Mouse (Mus musculus): ENCODE data around the gene Spryd3. TPM values are rescaled to one million over a fixed set of nuclear protein-coding genes. Genes with fewer than 3 reads are reported as not detected.

Gene Spryd3
- polyA plus RNA-seq, 1 experiment, result 46.6 TPM

DNA sequence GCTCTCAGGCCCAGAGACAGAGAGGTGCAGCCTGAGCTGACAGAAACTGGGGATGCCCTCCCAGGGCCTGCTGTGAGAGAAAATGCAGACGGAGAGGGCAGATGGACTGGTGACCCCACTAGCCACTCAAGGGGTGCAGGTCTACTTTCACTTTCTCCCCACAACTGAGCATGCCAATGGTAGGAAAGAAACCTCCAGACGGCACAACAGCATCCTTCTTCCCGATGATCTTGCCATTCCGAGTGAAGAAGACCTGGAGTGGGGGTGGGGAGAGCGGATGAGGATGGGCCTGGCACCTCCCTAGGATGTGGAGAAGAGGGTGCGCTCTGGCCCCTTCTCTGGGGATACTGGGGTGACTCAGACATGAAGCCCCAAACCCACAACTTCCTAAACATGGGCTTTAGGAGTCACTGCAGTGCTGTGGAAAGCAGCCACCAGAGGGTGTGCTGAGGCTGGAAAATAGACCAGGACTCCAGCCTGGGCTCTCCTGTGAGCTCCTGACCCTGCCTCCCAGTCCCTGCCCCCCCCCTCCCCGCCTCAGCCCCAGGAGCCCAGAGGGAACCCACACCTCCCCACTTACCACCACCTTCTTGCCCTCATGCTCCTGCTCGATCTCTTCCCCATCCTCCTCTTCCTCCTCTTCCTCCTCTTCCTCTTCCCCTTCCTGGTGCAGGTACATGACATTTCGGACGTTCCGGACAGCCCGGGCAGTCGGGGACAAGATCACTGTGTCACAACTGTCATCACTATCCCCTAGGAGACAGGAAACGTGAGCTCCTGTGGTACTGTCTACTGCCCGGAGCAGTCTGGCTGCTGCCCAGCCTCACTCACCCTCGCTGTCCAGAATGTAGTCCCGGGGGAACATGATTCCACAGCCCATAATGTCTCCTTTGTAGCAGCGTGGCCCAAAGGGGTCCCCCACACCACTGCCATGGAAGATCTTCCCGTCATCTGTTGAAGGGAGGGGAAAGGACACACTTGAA lies 18.3 kb downstream of the Spryd3 start:
- H3K4me3 ChIP-seq (ENCODE audit: control insufficient read depth, low read depth, low read length), result peak overlapping the region; percentile 68
- no peak overlapping the region for H3K27ac ChIP-seq (ENCODE audit: control insufficient read depth, insufficient read depth, low read depth, low read length)
- TF ChIP-seq CTCF (IDR thresholded peaks at IDR 0.05; ENCODE audit: control insufficient read depth, insufficient read depth, insufficient replicate concordance, low read depth, low read length), result peak; percentile 25; the same call in 1 of the 2 replicates
- TF ChIP-seq POLR2A (IDR thresholded peaks at IDR 0.05; ENCODE audit: control insufficient read depth, low read depth, low read length), result no peak
- no peaks in the 10 kb centered on the region for H3K36me3 ChIP-seq (ENCODE audit: control insufficient read depth, insufficient read depth, low read length)
- H3K27me3 ChIP-seq (ENCODE audit: control insufficient read depth, insufficient read depth, low read length), result no peaks in the 10 kb centered on the region
- H3K4me1 ChIP-seq (ENCODE audit: control insufficient read depth, insufficient read depth, low read length), result peaks cover 3% of the 10 kb centered on the region

DNA sequence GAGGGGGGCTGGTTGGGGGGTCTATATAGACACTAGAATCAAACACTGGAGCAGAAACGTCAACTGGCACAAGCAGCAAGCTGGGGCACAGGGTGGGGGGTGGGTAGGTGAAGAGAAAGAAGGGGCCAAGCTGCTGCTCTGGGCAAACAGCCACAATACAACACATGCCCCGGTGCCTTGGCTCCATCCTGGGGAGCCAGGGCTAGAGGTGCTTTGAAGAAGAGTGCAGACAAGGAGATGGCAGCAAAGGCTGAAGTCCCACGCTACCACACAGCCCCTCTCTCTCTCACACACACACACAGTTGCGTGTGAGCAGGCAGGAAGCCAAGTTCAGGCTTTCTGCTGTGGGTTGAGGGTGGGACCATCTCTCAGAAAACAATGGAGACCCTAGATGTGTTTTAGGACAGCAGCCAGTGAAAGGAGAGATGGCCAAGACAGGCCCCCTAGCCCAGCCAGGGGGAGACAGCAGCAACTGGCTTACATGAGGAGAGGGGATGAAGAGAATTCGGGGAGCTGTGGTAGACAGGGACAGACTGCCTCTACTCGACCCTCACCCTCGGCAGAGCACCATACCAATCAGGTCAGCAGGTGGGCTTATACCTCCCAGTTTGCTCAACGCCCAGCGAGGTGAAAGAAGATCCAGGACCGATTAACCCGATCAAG lies 19.1 kb downstream of the Spryd3 start:
- peaks cover 3% of the 10 kb centered on the region for H3K4me1 ChIP-seq (ENCODE audit: control insufficient read depth, insufficient read depth, low read length)
- no peaks in the 10 kb centered on the region for H3K36me3 ChIP-seq (ENCODE audit: control insufficient read depth, insufficient read depth, low read length)
- no peak overlapping the region for H3K27ac ChIP-seq (ENCODE audit: control insufficient read depth, insufficient read depth, low read depth, low read length)
- TF ChIP-seq POLR2A (IDR thresholded peaks at IDR 0.05; ENCODE audit: control insufficient read depth, low read depth, low read length) (no peak; the same call in 1 of the 2 replicates), CTCF (IDR thresholded peaks at IDR 0.05; ENCODE audit: control insufficient read depth, insufficient read depth, insufficient replicate concordance, low read depth, low read length) (peak; percentile 6; the same call in 1 of the 2 replicates)
- no peaks in the 10 kb centered on the region for H3K27me3 ChIP-seq (ENCODE audit: control insufficient read depth, insufficient read depth, low read length)
- peak overlapping the region; percentile 68 for H3K4me3 ChIP-seq (ENCODE audit: control insufficient read depth, low read depth, low read length)

DNA sequence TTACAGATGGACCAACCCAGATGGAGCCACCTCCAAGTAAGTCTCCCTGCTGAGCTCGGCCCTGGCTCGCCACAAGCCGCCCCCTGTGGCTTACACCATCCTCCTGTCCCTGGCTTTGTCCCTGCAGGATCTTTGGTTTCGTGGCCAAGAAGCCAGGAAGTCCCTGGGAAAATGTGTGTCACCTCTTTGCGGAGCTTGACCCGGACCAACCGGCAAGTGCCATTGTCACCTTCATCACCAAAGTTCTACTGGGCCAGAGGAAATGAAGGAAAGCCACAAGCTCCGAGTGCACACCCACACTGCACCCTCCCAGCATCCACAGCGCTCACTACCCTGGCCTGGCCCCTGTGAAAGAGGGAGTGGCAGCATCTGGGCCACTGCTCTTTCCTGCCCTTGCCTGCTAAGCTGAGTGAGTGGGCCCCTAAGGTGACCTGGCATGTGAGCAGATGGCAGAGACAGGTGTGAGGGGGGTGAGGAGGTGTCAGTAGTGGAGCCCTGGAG lies 20.3 kb downstream of the Spryd3 start:
- Histone ChIP-seq H3K36me3 (ENCODE audit: control insufficient read depth, insufficient read depth, low read length) (no peaks in the 10 kb centered on the region), H3K4me3 (ENCODE audit: control insufficient read depth, low read depth, low read length) (no peak overlapping the region), H3K27me3 (ENCODE audit: control insufficient read depth, insufficient read depth, low read length) (no peaks in the 10 kb centered on the region), H3K27ac (ENCODE audit: control insufficient read depth, insufficient read depth, low read depth, low read length) (no peak overlapping the region), H3K4me1 (ENCODE audit: control insufficient read depth, insufficient read depth, low read length) (peaks cover 3% of the 10 kb centered on the region)
- no peak for TF ChIP-seq CTCF (IDR thresholded peaks at IDR 0.05; ENCODE audit: control insufficient read depth, insufficient read depth, insufficient replicate concordance, low read depth, low read length)
- TF ChIP-seq POLR2A (IDR thresholded peaks at IDR 0.05; ENCODE audit: control insufficient read depth, low read depth, low read length), result no peak

DNA sequence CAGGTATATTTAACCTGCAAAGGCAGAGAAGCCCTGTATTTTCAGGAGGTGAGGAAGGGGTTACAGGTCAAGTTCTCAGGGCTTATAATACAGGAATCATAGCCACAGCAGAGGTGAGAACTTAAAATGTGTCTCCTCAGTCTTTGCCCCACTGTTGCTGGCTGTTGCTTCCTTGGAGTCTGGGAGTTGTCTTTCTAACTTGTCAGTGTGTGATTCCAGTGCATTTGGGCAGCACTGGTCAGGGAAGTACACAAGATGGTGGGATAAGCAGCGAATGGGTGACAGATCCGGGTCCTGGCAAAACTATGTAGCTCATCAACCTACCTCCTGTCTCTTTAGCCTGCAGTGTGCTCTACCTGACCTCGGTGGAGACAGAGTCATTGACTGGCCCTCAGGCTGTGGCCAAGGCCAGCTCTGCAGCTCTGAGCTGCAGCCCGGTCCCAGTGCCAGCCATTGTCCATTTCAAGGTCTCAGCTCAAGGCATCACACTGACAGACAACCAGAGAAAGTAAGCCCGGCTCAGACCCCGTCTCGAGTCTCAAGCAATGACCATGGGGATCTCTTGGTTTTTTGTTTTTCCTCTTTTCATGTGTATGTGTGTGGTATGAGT lies 21.3 kb downstream of the Spryd3 start:
- no peak overlapping the region for H3K4me3 ChIP-seq (ENCODE audit: control insufficient read depth, low read depth, low read length)
- TF ChIP-seq CTCF (IDR thresholded peaks at IDR 0.05; ENCODE audit: control insufficient read depth, insufficient read depth, insufficient replicate concordance, low read depth, low read length) (no peak), POLR2A (IDR thresholded peaks at IDR 0.05; ENCODE audit: control insufficient read depth, low read depth, low read length) (no peak)
- no peaks in the 10 kb centered on the region for H3K27me3 ChIP-seq (ENCODE audit: control insufficient read depth, insufficient read depth, low read length)
- no peak overlapping the region for H3K27ac ChIP-seq (ENCODE audit: control insufficient read depth, insufficient read depth, low read depth, low read length)
- no peaks in the 10 kb centered on the region for H3K36me3 ChIP-seq (ENCODE audit: control insufficient read depth, insufficient read depth, low read length)
- H3K4me1 ChIP-seq (ENCODE audit: control insufficient read depth, insufficient read depth, low read length), result peaks cover 3% of the 10 kb centered on the region

DNA sequence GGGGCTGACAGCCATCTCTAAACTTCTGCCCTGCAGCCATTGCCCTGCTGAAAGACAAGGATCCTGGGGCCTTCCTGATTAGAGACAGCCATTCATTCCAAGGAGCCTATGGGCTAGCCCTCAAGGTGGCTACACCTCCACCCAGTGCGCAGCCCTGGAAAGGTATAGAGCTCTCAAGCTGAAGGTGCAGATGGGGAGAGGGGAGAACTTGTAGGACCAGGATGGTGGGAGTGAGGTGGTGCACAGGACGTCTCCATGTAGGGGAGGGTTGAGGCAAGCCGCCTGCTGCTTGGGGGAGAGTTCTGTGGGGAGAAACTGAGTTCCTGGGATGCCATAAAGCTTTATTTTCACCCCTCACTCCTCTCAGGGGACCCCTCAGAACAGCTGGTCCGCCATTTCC lies 22.4 kb downstream of the Spryd3 start:
- no peak overlapping the region for H3K27ac ChIP-seq (ENCODE audit: control insufficient read depth, insufficient read depth, low read depth, low read length)
- no peaks in the 10 kb centered on the region for H3K36me3 ChIP-seq (ENCODE audit: control insufficient read depth, insufficient read depth, low read length)
- no peak overlapping the region for H3K4me3 ChIP-seq (ENCODE audit: control insufficient read depth, low read depth, low read length)
- no peak for TF ChIP-seq CTCF (IDR thresholded peaks at IDR 0.05; ENCODE audit: control insufficient read depth, insufficient read depth, insufficient replicate concordance, low read depth, low read length)
- no peak for TF ChIP-seq POLR2A (IDR thresholded peaks at IDR 0.05; ENCODE audit: control insufficient read depth, low read depth, low read length)
- H3K4me1 ChIP-seq (ENCODE audit: control insufficient read depth, insufficient read depth, low read length), result peaks cover 3% of the 10 kb centered on the region
- H3K27me3 ChIP-seq (ENCODE audit: control insufficient read depth, insufficient read depth, low read length), result no peaks in the 10 kb centered on the region

DNA sequence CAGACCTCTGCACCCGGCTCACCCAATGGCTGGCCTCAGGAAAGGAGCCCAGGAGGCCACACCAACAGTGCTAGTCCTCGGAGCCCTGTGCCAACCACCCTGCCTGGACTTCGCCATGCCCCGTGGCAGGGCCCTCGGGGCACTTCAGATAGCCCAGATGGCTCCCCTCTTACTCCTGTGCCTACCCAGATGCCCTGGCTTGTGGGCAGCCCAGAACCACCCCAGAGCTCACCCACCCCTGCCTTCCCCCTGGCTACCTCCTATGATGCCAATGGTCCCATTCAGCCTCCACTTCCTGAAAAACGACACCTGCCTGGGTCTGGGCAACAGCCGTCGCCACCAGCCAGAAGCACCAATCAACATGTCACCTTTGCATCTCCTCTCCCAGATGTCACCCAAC lies 23.2 kb downstream of the Spryd3 start:
- no peaks in the 10 kb centered on the region for H3K27me3 ChIP-seq (ENCODE audit: control insufficient read depth, insufficient read depth, low read length)
- H3K27ac ChIP-seq (ENCODE audit: control insufficient read depth, insufficient read depth, low read depth, low read length), result no peak overlapping the region
- peaks cover 3% of the 10 kb centered on the region for H3K4me1 ChIP-seq (ENCODE audit: control insufficient read depth, insufficient read depth, low read length)
- H3K36me3 ChIP-seq (ENCODE audit: control insufficient read depth, insufficient read depth, low read length), result no peaks in the 10 kb centered on the region
- H3K4me3 ChIP-seq (ENCODE audit: control insufficient read depth, low read depth, low read length), result no peak overlapping the region
- TF ChIP-seq CTCF (IDR thresholded peaks at IDR 0.05; ENCODE audit: control insufficient read depth, insufficient read depth, insufficient replicate concordance, low read depth, low read length), result no peak
- no peak for TF ChIP-seq POLR2A (IDR thresholded peaks at IDR 0.05; ENCODE audit: control insufficient read depth, low read depth, low read length)

DNA sequence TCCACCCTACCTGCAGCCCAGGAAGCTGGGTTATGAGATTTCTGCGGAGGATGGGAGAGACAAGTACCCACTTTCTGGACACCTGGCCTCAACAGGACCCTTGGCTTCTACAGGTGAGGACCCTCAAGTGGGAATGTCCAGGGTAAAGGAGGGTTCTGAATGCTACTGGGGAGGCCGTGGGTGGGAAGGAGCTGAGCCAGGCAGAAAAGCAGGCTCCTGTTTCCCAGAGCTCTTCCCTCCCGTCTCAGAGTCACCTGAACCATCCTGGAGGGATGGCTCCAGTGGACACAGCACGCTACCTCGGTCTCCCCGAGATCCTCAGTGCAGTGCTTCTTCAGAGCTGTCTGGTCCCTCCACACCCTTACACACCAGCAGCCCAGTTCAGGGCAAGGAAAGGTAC lies 23.9 kb downstream of the Spryd3 start:
- Histone ChIP-seq H3K4me1 (ENCODE audit: control insufficient read depth, insufficient read depth, low read length) (peaks cover 3% of the 10 kb centered on the region), H3K27ac (ENCODE audit: control insufficient read depth, insufficient read depth, low read depth, low read length) (no peak overlapping the region), H3K36me3 (ENCODE audit: control insufficient read depth, insufficient read depth, low read length) (no peaks in the 10 kb centered on the region), H3K27me3 (ENCODE audit: control insufficient read depth, insufficient read depth, low read length) (no peaks in the 10 kb centered on the region), H3K4me3 (ENCODE audit: control insufficient read depth, low read depth, low read length) (no peak overlapping the region)
- TF ChIP-seq POLR2A (IDR thresholded peaks at IDR 0.05; ENCODE audit: control insufficient read depth, low read depth, low read length) (no peak), CTCF (IDR thresholded peaks at IDR 0.05; ENCODE audit: control insufficient read depth, insufficient read depth, insufficient replicate concordance, low read depth, low read length) (no peak)
